9 mouse cellular contexts compared by ENCODE assay signal in genomic region chr1:88658290-88658857, GRCm38 (mm10). TPM values are rescaled to one million over a fixed set of nuclear protein-coding genes. Genes with fewer than 3 reads are reported as not detected.
DNase-seq lines count a peak whose midpoint lies in the region; ATAC-seq and TF ChIP-seq lines count a peak whose summit lies in the region.
"Had no signal": no experiment of that assay in that cellular context is flagged by ENCODE, and none has a peak within 500 bp of the region (broad histone marks: within the 10 kb centered on the region; RNA-seq: fewer than 3 reads in every experiment).

No protein-coding gene starts in this region.

- peaks cover 6% of the 10 kb centered on the region; the same call in 1 of the 2 replicates for H3K4me1 ChIP-seq in hindbrain, embryonic 13.5 days (replicated peaks)
- H3K4me1 ChIP-seq in hindbrain, embryonic 10.5 days (replicated peaks) = peaks cover 4% of the 10 kb centered on the region; the same call in 1 of the 2 replicates
- peaks cover 11% of the 10 kb centered on the region; the same call in 1 of the 2 replicates for H3K4me1 ChIP-seq in heart, embryonic 10.5 days
- H3K4me1 ChIP-seq in intestine, postnatal 0 days (replicated peaks; ENCODE audit: control insufficient read depth, insufficient read depth, low read length) = 0 out of 2 replicates have a peak, but pooled peaks cover 4% of the 10 kb centered on the region
- H3K4me1 ChIP-seq: liver, embryonic 15.5 days had no signal

- peak overlapping the region; percentile 52; the same call in 1 of the 2 replicates for H3K27ac ChIP-seq in hindbrain, embryonic 13.5 days
- no peak overlapping the region for H3K27ac ChIP-seq in hindbrain, embryonic 10.5 days
- H3K27ac ChIP-seq in heart, embryonic 10.5 days = peak overlapping the region; percentile 29; the same call in 1 of the 2 replicates
- H3K27ac ChIP-seq in intestine, postnatal 0 days (ENCODE audit: low read depth, low read length) = no peak overlapping the region
- H3K27ac ChIP-seq: liver, embryonic 15.5 days had no signal

- ATAC-seq in hindbrain, embryonic 13.5 days (ENCODE audit: low FRiP score) = no peak
- no peak for ATAC-seq in granulocyte monocyte progenitor cell, adult 5-6 weeks (replicated peaks; ENCODE audit: poor library complexity, severe bottlenecking)
- ATAC-seq in intestine, postnatal 0 days = no peak

- 39% methylated on average over 6 of the region's 6 CpGs for WGBS in hindbrain, embryonic 13.5 days
- WGBS in hindbrain, embryonic 10.5 days = 72% methylated on average over 6 of the region's 6 CpGs
- 72% methylated on average over 6 of the region's 6 CpGs for WGBS in heart, embryonic 10.5 days
- 69% methylated on average over 6 of the region's 6 CpGs for WGBS in intestine, postnatal 0 days

- no peak overlapping the region for H3K4me3 ChIP-seq in hindbrain, embryonic 13.5 days
- H3K4me3 ChIP-seq in hindbrain, embryonic 10.5 days = no peak overlapping the region
- H3K4me3 ChIP-seq in heart, embryonic 10.5 days = no peak overlapping the region
- H3K4me3 ChIP-seq in intestine, postnatal 0 days (ENCODE audit: low read depth, low read length) = no peak overlapping the region
- H3K4me3 ChIP-seq: liver, embryonic 15.5 days had no signal

- H3K4me2 ChIP-seq in hindbrain, embryonic 13.5 days = no peak overlapping the region
- H3K4me2 ChIP-seq in intestine, postnatal 0 days (replicated peaks; ENCODE audit: low read depth) = no peak overlapping the region
- H3K4me2 ChIP-seq: liver, embryonic 15.5 days had no signal

- no peak for DNase-seq in hindbrain, embryonic 10.5 days (ENCODE audit: low spot score)
- peak; percentile 67 for DNase-seq in cerebellum, adult 8-10 months
- DNase-seq in heart, embryonic 10.5 days (ENCODE audit: low spot score) = no peak
- peak; percentile 34 to 47 for DNase-seq in left cerebral cortex, adult 18-20 months (ENCODE audit: low spot score in 2 of 2)
- DNase-seq in retina, postnatal 7 days (ENCODE audit: low read depth, low spot score) = peak; percentile 11

- no peak for TF ChIP-seq CTCF in intestine, postnatal 0 days (IDR thresholded peaks at IDR 0.05; ENCODE audit: low read depth)

- 0 out of 2 replicates have a peak, but pooled peaks cover 3% of the 10 kb centered on the region for H3K27me3 ChIP-seq in hindbrain, embryonic 13.5 days
- H3K27me3 ChIP-seq in hindbrain, embryonic 10.5 days (ENCODE audit: insufficient read depth, poor library complexity, severe bottlenecking) = no peaks in the 10 kb centered on the region
- H3K27me3 ChIP-seq in heart, embryonic 10.5 days (ENCODE audit: insufficient read depth, poor library complexity, severe bottlenecking) = no peaks in the 10 kb centered on the region
- H3K27me3 ChIP-seq in intestine, postnatal 0 days (replicated peaks; ENCODE audit: control insufficient read depth, insufficient read depth, low read length) = no peaks in the 10 kb centered on the region
- H3K27me3 ChIP-seq: liver, embryonic 15.5 days had no signal

- H3K9me3 ChIP-seq in hindbrain, embryonic 13.5 days = no peaks in the 10 kb centered on the region
- no peaks in the 10 kb centered on the region for H3K9me3 ChIP-seq in hindbrain, embryonic 10.5 days
- H3K9me3 ChIP-seq in heart, embryonic 10.5 days = no peaks in the 10 kb centered on the region
- H3K9me3 ChIP-seq in intestine, postnatal 0 days (ENCODE audit: control insufficient read depth) = no peaks in the 10 kb centered on the region
- H3K9me3 ChIP-seq: liver, embryonic 15.5 days had no signal

- no peaks in the 10 kb centered on the region for H3K36me3 ChIP-seq in hindbrain, embryonic 13.5 days
- no peaks in the 10 kb centered on the region for H3K36me3 ChIP-seq in hindbrain, embryonic 10.5 days
- H3K36me3 ChIP-seq in heart, embryonic 10.5 days = no peaks in the 10 kb centered on the region
- no peaks in the 10 kb centered on the region for H3K36me3 ChIP-seq in intestine, postnatal 0 days (ENCODE audit: control insufficient read depth, insufficient read depth)
- H3K36me3 ChIP-seq: liver, embryonic 15.5 days had no signal

- H3K9ac ChIP-seq in hindbrain, embryonic 13.5 days = no peak overlapping the region
- no peak overlapping the region for H3K9ac ChIP-seq in intestine, postnatal 0 days (ENCODE audit: low read depth, low read length)
- H3K9ac ChIP-seq: liver, embryonic 15.5 days had no signal

RNA-seq across cellular contexts. Expression of gene Arl4c, which starts 43.6 kb away (rescaled TPM):
- polyA plus RNA-seq in hindbrain, embryonic 13.5 days (2015; fragmentation: Nextera tagmentation; extraction: Ambion mirVana) = 41.3 and 42.8 TPM in 2 replicates
- polyA plus RNA-seq in hindbrain, embryonic 10.5 days (2016; fragmentation: Nextera tagmentation; extraction: Ambion mirVana) = 18.5 and 22.2 TPM in 2 replicates
- 9.2 and 16.0 TPM in 2 replicates for polyA plus RNA-seq in heart, embryonic 10.5 days (2016; fragmentation: Nextera tagmentation; extraction: Ambion mirVana)
- total RNA-seq in left cerebral cortex, adult 18-20 months (2021) = 10 to 100 TPM; 37.8 to 40.1 TPM
- total RNA-seq in granulocyte monocyte progenitor cell, adult 5-6 weeks (2014; fragmentation: Nextera tagmentation) = 3.6 TPM in 2 replicates
- total RNA-seq in granulocyte monocyte progenitor cell, adult 5-6 weeks (2017) = 3.7 and 4.5 TPM in 2 replicates
- 2.3 and 2.6 TPM in 2 replicates for polyA plus RNA-seq in intestine, postnatal 0 days (2015; fragmentation: Nextera tagmentation; extraction: Ambion mirVana)

Comparison
In these comparisons a context has a peak if more than half of its experiments do, and no peak if none do; other contexts are left out.
1. H3K27ac ChIP-seq: peak in hindbrain, embryonic 13.5 days (single experiment) and heart, embryonic 10.5 days (single experiment); none in hindbrain, embryonic 10.5 days (single experiment) and intestine, postnatal 0 days (single experiment).
2. DNase-seq: peak in cerebellum, adult 8-10 months (single experiment), left cerebral cortex, adult 18-20 months (2 of 2) and retina, postnatal 7 days (single experiment); none in hindbrain, embryonic 10.5 days (single experiment) and heart, embryonic 10.5 days (single experiment).